Mouse (Mus musculus) forebrain, postnatal 0 days (tissue): ENCODE data around the gene Agtpbp1. TPM values are rescaled to one million over a fixed set of nuclear protein-coding genes. Genes with fewer than 3 reads are reported as not detected.

ENCODE experiments used
- ATAC-seq: fragments of 200-750 bp; cut with Nextera tagmentation; 2 replicates; pipeline ENCODE4 v1.8.0; 2017; ENCODE audit warnings: mild to moderate bottlenecking, moderate library complexity
- DNase-seq: peaks from one replicate; pipeline ENCODE4 v3.0.0-alpha.2; 2015
- H3K27ac ChIP-seq: fragments of 300-500 bp; sonication (generic); 2 replicates; pipeline ENCODE4 v1.5.1; 2014; ENCODE audit warnings: low read depth, mild to moderate bottlenecking, antibody characterized with exemption, low read length, moderate library complexity, mixed read lengths
- H3K27me3 ChIP-seq: fragments of 300-500 bp; sonication (generic); 2 replicates; pipeline ENCODE4 v1.6.1; 2014; ENCODE audit warnings: mild to moderate bottlenecking, low read length, mixed read lengths; ENCODE audit not compliant: insufficient read depth
- H3K36me3 ChIP-seq: fragments of 300-500 bp; sonication (generic); 2 replicates; pipeline ENCODE4 v1.6.1; 2014; ENCODE audit warnings: mild to moderate bottlenecking, moderate library complexity; ENCODE audit not compliant: insufficient read depth
- H3K4me1 ChIP-seq: fragments of 300-500 bp; sonication (generic); 2 replicates; pipeline ENCODE4 v1.6.1; 2014; ENCODE audit warnings: antibody characterized with exemption; ENCODE audit not compliant: insufficient read depth
- H3K4me2 ChIP-seq: fragments of 300-500 bp; sonication (generic); 2 replicates; pipeline ENCODE4 v1.6.1; 2014; ENCODE audit warnings: low read depth, mild to moderate bottlenecking, moderate library complexity
- H3K4me3 ChIP-seq: fragments of 300-500 bp; sonication (generic); 2 replicates; pipeline ENCODE4 v1.5.1; 2014; ENCODE audit warnings: low read depth, low read length, mixed read lengths
- H3K9ac ChIP-seq: fragments of 300-500 bp; sonication (generic); 2 replicates; pipeline ENCODE4 v1.6.1; 2014; ENCODE audit warnings: mild to moderate bottlenecking
- H3K9me3 ChIP-seq: fragments of 300-500 bp; sonication (generic); 2 replicates; pipeline ENCODE4 v1.6.1; 2016; ENCODE audit warnings: low read length
- CTCF ChIP-seq: sonication (generic); IDR thresholded peaks from 2 replicates; pipeline ENCODE4 v1.5.1; 2016; ENCODE audit warnings: antibody characterized with exemption, control low read depth, low read depth
- WGBS: fragments of 180-500 bp; shearing (Covaris S2); extraction: QIAGEN DNeasy Blood & Tissue Kit; methylation state at CpG from one replicate; pipeline ENCODE4 v1.1.7; 2014; 5-methylcytosine and 5-hydroxymethylcytosine counted together
- polyA plus RNA-seq: library from polyadenylated mRNA; unstranded; fragments of >200 nt; fragmentation: Nextera tagmentation; extraction: Ambion mirVana; gene quantifications from 2 replicates; pipeline ENCODE4 v1.2.1, GENCODE M21; 2015
- total RNA-seq: library from RNA; depleted of rRNA; stranded (reverse); fragments of >200 nt; gene quantifications from 2 replicates; pipeline ENCODE4 v1.2.3, GENCODE M21; 2014

Agtpbp1 gene
- total and polyA plus RNA-seq, 2 experiments from 2014 or later, result 65.1 to 160 TPM

DNA sequence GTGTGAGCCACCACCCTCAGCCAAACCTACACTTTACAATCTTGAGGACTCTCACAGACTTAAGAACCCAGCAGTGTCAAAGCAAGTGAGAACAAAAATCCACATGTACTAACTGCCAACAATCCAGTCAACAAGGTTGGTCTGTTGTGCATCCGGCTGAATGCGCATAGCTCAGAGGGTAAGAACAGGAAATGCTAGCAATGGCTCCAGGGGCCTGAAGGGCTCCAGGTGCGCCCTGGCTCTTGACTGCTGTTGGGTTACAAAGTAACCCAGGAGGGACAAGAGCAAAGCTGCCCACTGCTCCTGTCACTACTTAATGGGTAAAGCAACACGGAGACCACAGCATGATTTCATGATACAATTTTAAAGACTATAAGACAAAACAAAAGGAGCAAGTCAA lies 81.4 kb downstream of the Agtpbp1 start:
- peaks cover 29% of the 10 kb centered on the region for H3K36me3 ChIP-seq
- H3K9me3 ChIP-seq, result no peaks in the 10 kb centered on the region
- TF ChIP-seq CTCF, result no peak
- DNase-seq, result no peak
- H3K4me2 ChIP-seq, result no peak overlapping the region
- H3K9ac ChIP-seq, result no peak overlapping the region
- H3K27ac ChIP-seq, result no peak overlapping the region
- no peak overlapping the region for H3K4me3 ChIP-seq
- ATAC-seq, result no peak
- no peaks in the 10 kb centered on the region for H3K4me1 ChIP-seq
- H3K27me3 ChIP-seq, result no peaks in the 10 kb centered on the region
- 82% methylated on average over 4 of the region's 4 CpGs for WGBS

DNA sequence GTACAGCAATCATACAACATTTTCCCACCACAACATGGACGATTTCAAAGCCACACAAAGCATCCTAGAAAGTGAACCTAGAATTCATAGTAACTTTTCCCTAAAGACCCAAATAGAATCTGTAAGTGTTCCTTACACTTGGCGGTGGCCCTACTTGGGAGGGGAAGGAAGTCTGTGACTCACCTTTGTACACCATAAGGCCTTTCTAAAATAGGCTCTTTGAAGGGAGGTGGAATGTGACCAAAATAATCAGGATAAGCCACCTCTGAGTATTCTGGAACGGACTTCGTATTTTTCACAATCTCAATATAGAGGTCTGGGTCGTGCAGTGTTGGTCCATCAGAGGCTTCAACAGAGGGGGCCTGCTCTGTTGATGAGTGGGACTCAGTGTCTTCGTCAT lies 85.2 kb downstream of the Agtpbp1 start:
- Histone ChIP-seq H3K27ac (no peak overlapping the region), H3K27me3 (no peaks in the 10 kb centered on the region), H3K9ac (no peak overlapping the region), H3K4me2 (no peak overlapping the region), H3K36me3 (peaks cover 29% of the 10 kb centered on the region), H3K4me1 (no peaks in the 10 kb centered on the region), H3K4me3 (no peak overlapping the region), H3K9me3 (no peaks in the 10 kb centered on the region)
- ATAC-seq (no peak), DNase-seq (no peak)
- 89% methylated on average over 6 of the region's 6 CpGs for WGBS
- TF ChIP-seq CTCF, result no peak

DNA sequence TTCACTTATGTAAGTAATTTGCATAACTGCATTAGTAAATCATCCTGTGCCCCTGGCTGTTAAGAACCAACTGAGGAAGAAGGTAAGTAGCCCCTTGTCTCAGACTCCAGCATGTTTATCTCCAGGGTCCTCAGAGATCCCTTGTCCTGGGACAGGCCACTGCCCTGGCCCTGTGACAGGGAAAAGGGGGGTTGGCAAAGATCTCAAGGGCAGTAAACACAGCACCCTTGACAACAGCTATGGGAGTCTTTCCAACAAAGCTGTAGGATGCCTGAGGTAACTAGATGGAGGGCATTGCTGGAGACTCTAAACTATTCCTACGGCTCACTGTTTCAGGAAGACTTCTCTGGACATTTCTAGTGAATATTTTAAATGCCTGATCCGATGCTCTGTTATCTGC lies 85.7 kb downstream of the Agtpbp1 start:
- no peak for TF ChIP-seq CTCF
- Histone ChIP-seq H3K9ac (no peak overlapping the region), H3K4me2 (no peak overlapping the region), H3K36me3 (peaks cover 34% of the 10 kb centered on the region), H3K27ac (no peak overlapping the region), H3K4me3 (no peak overlapping the region), H3K4me1 (no peaks in the 10 kb centered on the region), H3K27me3 (no peaks in the 10 kb centered on the region), H3K9me3 (no peaks in the 10 kb centered on the region)
- no peak for DNase-seq
- WGBS, result 89% methylated on average over 2 of the region's 2 CpGs
- no peak for ATAC-seq

DNA sequence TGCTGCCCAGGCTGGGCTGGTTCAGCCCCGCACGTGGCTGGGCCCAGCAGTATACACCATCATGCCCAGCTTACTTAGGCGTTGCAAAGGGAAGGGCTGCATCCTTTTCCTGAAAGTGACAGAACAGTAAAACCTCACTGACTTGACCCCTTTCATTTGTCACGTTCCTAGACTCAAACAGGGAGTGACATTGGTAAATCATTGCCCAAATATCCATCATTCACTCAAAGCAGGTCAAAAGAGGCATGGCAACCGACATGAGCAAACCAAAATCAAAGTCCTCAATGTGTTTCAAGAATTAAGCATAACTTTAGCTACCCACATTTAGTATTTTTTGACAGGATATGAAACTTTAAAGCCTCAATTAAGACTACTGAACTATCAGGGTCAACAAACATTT lies 86.8 kb downstream of the Agtpbp1 start:
- peaks cover 35% of the 10 kb centered on the region for H3K36me3 ChIP-seq
- H3K9me3 ChIP-seq, result no peaks in the 10 kb centered on the region
- no peak overlapping the region for H3K4me3 ChIP-seq
- H3K4me1 ChIP-seq, result no peaks in the 10 kb centered on the region
- H3K27me3 ChIP-seq, result no peaks in the 10 kb centered on the region
- no peak overlapping the region for H3K27ac ChIP-seq
- WGBS, result 90% methylated on average over 5 of the region's 5 CpGs
- ATAC-seq (no peak), DNase-seq (no peak)
- no peak overlapping the region for H3K4me2 ChIP-seq
- H3K9ac ChIP-seq, result no peak overlapping the region
- no peak for TF ChIP-seq CTCF

DNA sequence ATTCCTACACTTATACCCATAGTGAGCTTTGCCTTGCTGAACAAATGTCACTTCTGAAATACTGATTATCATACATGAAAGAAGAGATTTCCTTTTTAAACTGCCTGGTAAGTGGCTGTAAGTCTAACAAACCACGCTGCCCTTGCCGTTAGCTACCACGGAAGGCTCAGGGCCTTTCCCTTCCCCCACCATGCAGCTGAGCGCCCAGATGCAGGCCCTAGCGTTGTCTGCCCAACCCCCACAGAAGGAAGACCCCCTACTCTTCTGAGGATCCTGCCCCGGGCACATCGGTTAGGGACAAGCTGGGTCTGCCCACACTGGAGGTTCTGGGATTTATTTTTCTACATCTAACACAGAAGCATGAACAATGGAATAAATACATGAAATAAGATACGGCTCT lies 89.2 kb downstream of the Agtpbp1 start:
- H3K9ac ChIP-seq, result no peak overlapping the region

DNA sequence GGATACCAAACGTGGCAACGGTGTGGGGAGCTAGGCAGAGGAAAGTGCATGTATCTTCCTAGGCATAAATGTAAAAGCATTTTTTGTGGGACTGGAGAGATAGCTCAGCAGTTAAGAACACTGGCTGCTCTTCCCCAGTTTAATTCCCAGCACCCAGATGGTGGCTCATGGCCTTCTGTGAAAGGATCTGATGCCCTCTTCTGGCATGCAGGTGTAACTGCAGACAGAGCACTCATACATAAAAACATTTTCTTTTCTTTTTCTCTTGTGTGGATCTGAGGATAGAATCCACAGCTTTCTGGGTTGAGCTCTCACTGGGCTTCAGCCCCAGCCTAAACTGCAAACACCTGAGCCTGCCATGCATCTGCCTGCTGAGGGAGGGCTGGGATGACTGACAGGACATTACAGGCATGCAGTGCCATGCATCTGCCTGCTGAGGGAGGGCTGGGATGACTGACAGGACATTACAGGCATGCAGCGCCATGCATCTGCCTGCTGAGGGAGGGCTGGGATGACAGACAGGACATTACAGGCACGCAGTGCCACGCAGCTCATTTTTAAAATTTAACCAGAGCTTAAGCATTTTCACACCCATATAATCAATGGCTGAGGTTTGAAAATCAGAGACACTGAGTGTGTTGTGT lies 90.3 kb downstream of the Agtpbp1 start:
- WGBS, result 87% methylated on average over 5 of the region's 5 CpGs
- no peaks in the 10 kb centered on the region for H3K27me3 ChIP-seq
- no peak overlapping the region for H3K27ac ChIP-seq
- H3K4me1 ChIP-seq, result no peaks in the 10 kb centered on the region; the same call in 1 of the 2 replicates
- H3K9ac ChIP-seq, result no peak overlapping the region
- H3K4me2 ChIP-seq, result no peak overlapping the region
- no peak overlapping the region for H3K4me3 ChIP-seq
- DNase-seq (no peak), ATAC-seq (peak; percentile 27; the same call in 1 of the 2 replicates)
- TF ChIP-seq CTCF, result peak; percentile 51
- peaks cover 21% of the 10 kb centered on the region for H3K36me3 ChIP-seq
- no peaks in the 10 kb centered on the region for H3K9me3 ChIP-seq

More for the DNA sequence above, 89.2 kb downstream of the Agtpbp1 start:
- no peak for TF ChIP-seq CTCF
- WGBS, result 38% methylated on average over 8 of the region's 8 CpGs
- Histone ChIP-seq H3K4me1 (no peaks in the 10 kb centered on the region; the same call in 1 of the 2 replicates), H3K4me2 (no peak overlapping the region), H3K4me3 (no peak overlapping the region), H3K27me3 (no peaks in the 10 kb centered on the region), H3K36me3 (peaks cover 28% of the 10 kb centered on the region), H3K9me3 (no peaks in the 10 kb centered on the region), H3K27ac (no peak overlapping the region; the same call in 1 of the 2 replicates)
- ATAC-seq (no peak), DNase-seq (no peak)

DNA sequence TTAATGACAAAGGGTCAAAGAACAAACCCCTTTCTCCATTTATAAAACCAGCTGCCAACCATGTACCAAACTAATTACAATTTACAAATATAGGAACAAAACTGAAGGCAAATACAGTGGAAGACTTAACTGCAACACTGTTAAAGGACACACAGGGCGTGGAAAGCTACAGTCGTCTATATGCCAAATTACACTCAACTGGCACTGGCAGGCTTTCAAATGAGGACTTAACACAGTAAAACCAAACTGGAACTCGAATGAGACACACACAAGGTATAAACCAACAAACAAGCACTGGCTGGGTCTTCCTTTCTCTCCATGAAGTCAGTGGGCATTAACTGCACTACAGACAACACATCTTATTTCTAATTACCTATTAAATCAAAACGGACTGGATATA lies 94.3 kb downstream of the Agtpbp1 start:
- ATAC-seq, result no peak
- H3K9ac ChIP-seq, result no peak overlapping the region
- no peak overlapping the region for H3K27ac ChIP-seq
- H3K36me3 ChIP-seq, result peaks cover 13% of the 10 kb centered on the region
- no peak overlapping the region for H3K4me2 ChIP-seq
- H3K4me3 ChIP-seq, result no peak overlapping the region
- H3K27me3 ChIP-seq, result no peaks in the 10 kb centered on the region
- H3K4me1 ChIP-seq, result no peaks in the 10 kb centered on the region; the same call in 1 of the 2 replicates
- DNase-seq, result no peak
- WGBS, result 46% methylated on average over 4 of the region's 4 CpGs
- TF ChIP-seq CTCF, result no peak
- H3K9me3 ChIP-seq, result no peaks in the 10 kb centered on the region
